Mouse (Mus musculus) Muller cell, postnatal 12 days (primary cell): ENCODE data around the gene Cit.

Experiments
- DNase-seq: peaks from one replicate; pipeline ENCODE4 v3.0.0-alpha.2; 2015; ENCODE audit errors: inconsistent ontology term

Cit gene

GRCm38 (mm10) chr5:115910491-115910890 lies 65.4 kb downstream of the Cit start:
- no peak for DNase-seq

DNA sequence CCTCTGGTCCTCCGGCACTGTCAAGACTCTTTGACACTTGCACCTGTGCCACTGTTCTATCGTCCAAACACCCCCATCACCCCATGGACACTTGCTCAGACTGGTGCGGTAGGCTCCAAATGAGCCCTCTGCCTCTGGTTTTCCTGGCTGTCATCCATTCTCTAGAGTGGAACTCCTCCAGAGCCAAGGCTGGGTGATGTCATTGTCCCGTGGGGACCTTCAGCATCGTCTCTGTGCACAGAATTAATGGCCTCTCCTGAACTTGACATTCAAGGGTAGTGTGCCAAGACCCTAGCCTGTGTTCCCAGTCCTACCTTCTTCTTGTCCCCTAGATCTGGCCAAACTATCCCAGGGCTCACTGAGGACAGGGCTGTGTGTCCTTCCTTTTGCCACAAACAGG lies 70.4 kb downstream of the Cit start:
- DNase-seq, result no peak

DNA sequence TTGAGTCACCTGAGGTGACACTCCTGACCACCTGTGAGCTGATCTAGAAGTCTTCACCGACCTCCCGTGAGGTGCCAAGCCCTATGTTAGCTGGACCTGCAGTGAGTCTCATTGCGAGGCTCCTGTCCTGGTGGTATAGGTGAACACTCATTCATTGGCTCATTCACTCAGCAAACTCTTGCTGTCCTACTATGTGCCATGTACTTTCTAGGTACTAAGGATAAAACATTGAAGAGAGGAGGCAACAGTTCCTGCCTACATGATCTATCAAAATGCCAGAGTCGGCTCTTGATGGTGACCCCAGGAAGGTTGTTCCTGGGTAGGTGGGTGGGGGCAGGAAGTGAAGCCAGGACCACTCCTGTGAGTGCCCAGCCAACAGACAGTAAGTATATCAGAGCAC lies 72.9 kb downstream of the Cit start:
- no peak for DNase-seq

- DNase-seq, result no peak
Measured at GRCm38 (mm10) chr5:115918597-115919351, 73.7 kb downstream of the Cit start.

- DNase-seq, result no peak
Measured at GRCm38 (mm10) chr5:115921990-115922389, 76.9 kb downstream of the Cit start.

GRCm38 (mm10) chr5:115924946-115925345 lies 79.9 kb downstream of the Cit start:
- peak; percentile 17 for DNase-seq

DNA sequence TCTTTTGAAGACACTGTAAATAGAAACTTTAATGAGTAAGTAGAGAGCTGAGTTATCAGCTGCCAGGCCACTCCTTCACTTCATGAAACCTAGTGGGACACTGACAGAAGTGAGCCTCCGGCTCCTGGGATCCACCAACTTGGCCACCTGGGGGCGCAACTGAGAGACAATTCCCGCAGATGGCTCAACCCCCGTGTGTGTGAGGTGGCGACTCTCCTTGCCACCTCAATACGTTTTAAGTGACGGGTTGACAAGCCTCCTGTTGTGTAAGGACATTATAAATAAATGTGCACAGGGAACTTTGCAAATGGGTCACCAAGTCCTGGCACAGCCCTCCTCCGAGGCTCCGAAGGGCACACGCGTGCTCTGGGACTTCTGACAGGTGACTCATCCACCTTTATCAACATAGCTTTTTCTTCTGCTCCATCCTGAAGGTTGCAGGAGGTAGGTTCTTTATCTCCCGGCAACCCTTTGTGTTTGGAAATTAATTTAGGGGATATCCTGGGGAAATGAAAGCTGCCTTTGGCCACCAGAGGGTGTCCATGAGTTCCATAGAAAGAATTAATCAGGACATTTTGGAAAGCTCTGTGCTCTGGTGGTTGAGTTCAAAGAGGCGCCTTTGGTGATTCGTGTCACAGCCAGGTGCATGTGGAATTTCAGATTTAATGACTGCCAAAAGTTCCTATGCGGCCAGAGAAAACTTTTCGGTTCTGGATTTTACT lies 83.9 kb downstream of the Cit start:
- DNase-seq, result no peak

GRCm38 (mm10) chr5:115932325-115932724 lies 87.2 kb downstream of the Cit start:
- no peak for DNase-seq

- DNase-seq, result no peak
Measured at GRCm38 (mm10) chr5:115936851-115937250, 91.8 kb downstream of the Cit start.

- DNase-seq, result no peak
Measured at GRCm38 (mm10) chr5:115937566-115937965, 92.5 kb downstream of the Cit start.

- no peak for DNase-seq
Measured at GRCm38 (mm10) chr5:115938999-115939398, 93.9 kb downstream of the Cit start.

DNA sequence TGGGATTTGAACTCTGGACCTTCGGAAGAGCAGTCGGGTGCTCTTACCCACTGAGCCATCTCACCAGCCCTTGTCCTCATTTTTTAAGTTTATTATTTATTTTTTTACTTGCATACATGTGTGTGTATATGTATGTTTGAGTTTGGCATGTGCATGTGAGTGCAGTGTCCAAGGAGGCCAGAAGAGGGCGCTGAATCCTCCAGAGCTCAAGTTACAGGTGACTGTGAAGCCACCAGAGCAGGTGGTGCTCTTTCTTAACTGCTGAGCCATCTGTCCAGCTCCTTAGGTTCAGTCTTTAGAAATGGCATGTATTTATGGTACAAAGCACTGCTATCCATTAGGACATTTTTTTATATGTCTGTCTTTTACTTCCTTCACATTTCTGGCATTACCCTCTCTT lies 97.3 kb downstream of the Cit start:
- no peak for DNase-seq

DNA sequence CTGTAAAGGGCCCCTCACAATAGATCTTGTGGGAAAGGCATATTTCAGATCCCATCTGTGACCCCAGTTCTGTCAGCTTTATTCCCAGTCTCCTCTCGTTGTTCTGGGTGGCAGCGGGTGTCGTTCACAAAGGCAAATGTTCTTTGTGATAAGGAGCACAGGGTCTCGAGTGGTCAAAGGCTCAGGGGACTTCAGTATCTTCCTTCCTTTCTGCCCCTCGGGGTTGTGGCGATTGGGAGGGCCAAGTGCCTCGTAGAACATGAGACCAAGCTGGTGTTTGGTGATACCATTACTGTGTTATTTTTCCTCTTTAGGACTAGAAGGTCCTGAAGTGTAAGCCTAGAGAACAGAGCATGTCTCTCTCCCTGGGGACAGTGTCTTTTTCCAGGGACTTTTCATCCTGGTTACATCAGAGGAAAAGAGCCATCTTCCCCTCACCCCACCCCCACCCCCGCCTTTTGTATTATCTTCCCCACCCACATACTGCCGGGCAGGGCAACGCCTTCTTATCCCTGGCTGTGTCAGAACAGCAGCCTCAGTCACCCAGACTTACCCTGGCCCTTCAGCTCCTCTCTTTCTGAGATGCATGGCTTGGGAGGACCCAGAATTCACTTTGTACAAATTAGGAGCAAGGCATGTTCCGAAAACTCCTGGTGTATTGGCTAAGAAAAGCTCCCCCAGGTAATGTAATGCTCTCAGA lies 99.9 kb downstream of the Cit start:
- no peak for DNase-seq

DNA sequence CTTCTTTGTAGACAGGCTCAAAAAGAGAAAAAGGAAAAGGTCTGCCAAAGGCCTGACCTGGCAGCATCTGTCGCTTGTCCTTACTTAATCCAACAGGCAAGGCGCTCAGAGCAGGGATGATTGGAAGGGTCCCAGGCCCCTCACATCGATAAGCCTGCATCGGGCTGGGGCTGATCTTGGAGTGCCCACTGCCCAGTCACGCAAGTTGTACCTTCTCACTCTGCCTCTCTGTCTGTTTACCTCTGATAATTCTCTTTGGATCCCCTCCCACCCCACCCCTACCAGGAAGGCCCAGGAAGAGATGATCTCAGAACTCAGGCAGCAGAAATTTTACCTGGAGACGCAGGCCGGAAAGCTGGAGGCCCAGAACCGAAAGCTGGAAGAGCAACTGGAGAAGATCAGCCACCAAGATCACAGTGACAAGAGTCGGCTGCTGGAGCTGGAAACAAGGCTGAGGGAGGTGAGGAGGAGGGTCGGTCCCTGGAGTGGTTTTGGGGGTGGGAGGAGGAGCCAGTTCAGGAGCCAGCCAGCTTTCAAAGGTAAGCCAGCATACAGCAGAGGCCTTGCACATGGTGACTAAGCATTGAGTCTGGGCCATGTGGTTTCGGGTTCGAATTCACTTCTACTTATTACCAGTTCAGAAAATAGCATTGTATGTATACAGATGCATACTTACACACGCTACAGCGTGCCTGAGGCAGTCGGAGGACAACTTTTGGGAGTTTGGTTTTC lies 102.7 kb downstream of the Cit start:
- no peak for DNase-seq

GRCm38 (mm10) chr5:115950936-115951335 lies 105.9 kb downstream of the Cit start:
- no peak for DNase-seq

GRCm38 (mm10) chr5:115953173-115953572 lies 108.1 kb downstream of the Cit start:
- no peak for DNase-seq

- DNase-seq, result no peak
Measured at GRCm38 (mm10) chr5:115954084-115954483, 109.0 kb downstream of the Cit start.

GRCm38 (mm10) chr5:115954549-115954948 lies 109.5 kb downstream of the Cit start:
- no peak for DNase-seq

DNA sequence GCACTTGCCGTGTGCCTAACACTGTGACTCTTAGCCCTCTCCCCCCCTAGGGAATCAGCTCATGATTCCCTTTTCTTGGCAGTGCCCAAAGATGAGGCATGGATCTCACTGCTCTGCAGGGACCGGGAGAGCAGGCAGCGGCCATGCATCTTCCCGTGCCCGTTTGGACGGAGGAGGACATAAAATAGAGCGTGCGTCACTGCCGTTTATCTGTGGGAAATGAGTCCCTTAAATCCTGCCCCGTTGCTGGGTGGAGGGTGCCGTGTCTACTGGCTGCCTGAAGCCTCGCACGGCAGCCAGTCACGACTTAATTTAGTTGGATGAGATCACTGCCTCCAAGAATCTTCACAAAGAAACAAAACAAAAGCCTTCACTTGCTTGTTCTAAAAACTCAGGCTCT lies 110.1 kb downstream of the Cit start:
- no peak for DNase-seq

DNA sequence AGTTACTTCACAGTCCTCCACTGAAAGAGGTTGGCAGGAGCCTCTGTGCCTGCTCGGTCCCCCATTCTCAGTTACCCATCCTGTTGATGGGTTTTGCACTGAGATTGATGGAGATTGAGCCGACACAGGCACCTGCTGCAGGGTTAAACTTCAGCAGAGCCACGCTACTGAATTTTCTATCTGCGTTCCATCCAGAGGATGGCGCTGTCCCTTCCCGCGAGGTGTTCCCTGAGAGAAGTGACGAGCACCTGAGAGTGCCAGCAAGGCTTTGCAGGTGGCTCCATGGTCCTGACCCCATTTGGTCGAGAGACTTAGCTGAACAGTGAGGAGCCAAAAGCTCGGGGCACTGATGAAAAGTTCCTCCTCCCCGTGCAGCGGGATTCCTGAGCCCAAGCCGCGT lies 111.0 kb downstream of the Cit start:
- no peak for DNase-seq

DNA sequence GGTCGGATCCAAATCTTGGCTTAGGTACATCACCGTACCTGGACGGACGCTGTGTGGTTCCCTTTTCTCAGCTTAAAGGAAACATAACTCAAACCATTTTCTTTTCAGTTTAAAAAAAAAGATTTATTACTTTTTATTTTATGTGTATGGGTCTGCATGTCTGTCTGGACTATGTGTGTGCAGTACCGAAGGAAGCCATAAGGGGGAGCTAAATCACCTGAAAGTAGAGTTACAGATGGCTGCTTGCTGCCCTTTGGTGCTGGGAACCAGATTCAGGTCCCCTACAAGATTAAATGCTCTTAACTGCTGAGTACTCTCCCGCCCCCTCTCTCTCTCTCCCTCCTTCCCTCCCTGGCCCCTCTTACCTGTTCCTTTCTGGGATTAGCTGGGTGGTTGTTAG lies 112.1 kb downstream of the Cit start:
- no peak for DNase-seq

DNA sequence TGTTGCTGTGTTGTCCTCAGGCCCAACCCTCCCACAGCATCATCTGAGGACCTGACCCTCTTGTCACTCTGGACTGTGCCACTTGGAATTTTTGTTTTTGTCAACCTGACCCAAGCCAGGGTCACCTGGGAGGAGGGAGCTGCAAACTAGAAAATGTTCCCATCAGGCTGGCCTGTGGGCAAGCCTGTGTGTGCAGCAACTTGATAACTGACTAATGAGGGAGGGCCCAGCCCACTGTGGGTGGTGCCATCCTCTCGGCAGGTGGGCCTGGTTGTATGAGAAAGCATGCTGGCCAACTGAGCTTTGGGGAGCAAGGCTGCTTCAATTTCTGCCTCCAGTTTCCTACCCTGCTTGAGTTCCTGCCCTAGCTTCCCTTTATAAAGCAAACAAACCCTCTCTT lies 113.3 kb downstream of the Cit start:
- no peak for DNase-seq
